Mouse (Mus musculus): ENCODE results near the gene C4bp. TPM values are rescaled to one million over a fixed set of nuclear protein-coding genes. Genes with fewer than 3 reads are reported as not detected.
"Not testable (repeated sequence)": the region's sequence is repeated elsewhere in the genome, so short reads cannot be mapped to it uniquely, and the experiment has no call there.

The C4bp gene
- 1 to 10 TPM in 1 of 2 experiments, under 1 TPM in 1; 0.89 to 1.1 TPM for total RNA-seq (2021)

- no peak for DNase-seq (ENCODE audit: extremely low spot score in 1 of 2, low spot score in 1 of 2)
Observed at GRCm38 (mm10) chr1:130661454-130661853, at the start of gene C4bp. Gene C4bp (minus strand): TSS chr1:130661632.

- no peak for DNase-seq (ENCODE audit: extremely low spot score in 1 of 2, low spot score in 1 of 2)
Observed at GRCm38 (mm10) chr1:130710283-130711080, 49.0 kb upstream of the C4bp start.

- no peak for DNase-seq (ENCODE audit: extremely low spot score in 1 of 2, low spot score in 1 of 2)
Observed at GRCm38 (mm10) chr1:130703613-130704012, 42.2 kb upstream of the C4bp start.

GRCm38 (mm10) chr1:130701976-130702375 is 40.5 kb upstream of the C4bp start:
- no peak for DNase-seq (ENCODE audit: extremely low spot score in 1 of 2, low spot score in 1 of 2)

- DNase-seq (ENCODE audit: extremely low spot score in 1 of 2, low spot score in 1 of 2): peak in 1 of 2 experiments; percentile 39
Observed at GRCm38 (mm10) chr1:130699937-130700633, 38.7 kb upstream of the C4bp start.

GRCm38 (mm10) chr1:130698601-130699000 is 37.2 kb upstream of the C4bp start:
- no peak for DNase-seq (ENCODE audit: extremely low spot score in 1 of 2, low spot score in 1 of 2)

GRCm38 (mm10) chr1:130683905-130684304 is 22.5 kb upstream of the C4bp start:
- no peak for DNase-seq (ENCODE audit: extremely low spot score in 1 of 2, low spot score in 1 of 2)

- no peak for DNase-seq (ENCODE audit: extremely low spot score in 1 of 2, low spot score in 1 of 2)
Observed at GRCm38 (mm10) chr1:130681656-130682413, 20.4 kb upstream of the C4bp start.

GRCm38 (mm10) chr1:130681075-130681474 is 19.6 kb upstream of the C4bp start:
- no peak for DNase-seq (ENCODE audit: extremely low spot score in 1 of 2, low spot score in 1 of 2)

- no peak for DNase-seq (ENCODE audit: extremely low spot score in 1 of 2, low spot score in 1 of 2)
Observed at GRCm38 (mm10) chr1:130678551-130678950, 17.1 kb upstream of the C4bp start.

GRCm38 (mm10) chr1:130663576-130663975 is 2.1 kb upstream of the C4bp start:
- not testable (repeated sequence) for DNase-seq (ENCODE audit: extremely low spot score in 1 of 2, low spot score in 1 of 2)

GRCm38 (mm10) chr1:130659641-130660040 is 1.8 kb downstream of the C4bp start:
- DNase-seq (ENCODE audit: extremely low spot score in 1 of 2, low spot score in 1 of 2): not testable (repeated sequence)

GRCm38 (mm10) chr1:130644103-130644502 is 17.3 kb downstream of the C4bp start:
- no peak for DNase-seq (ENCODE audit: extremely low spot score in 1 of 2, low spot score in 1 of 2)

- no peak for DNase-seq (ENCODE audit: extremely low spot score in 1 of 2, low spot score in 1 of 2)
Observed at GRCm38 (mm10) chr1:130640967-130641366, 20.5 kb downstream of the C4bp start.

GRCm38 (mm10) chr1:130633761-130634410 is 27.5 kb downstream of the C4bp start:
- peak; percentile 43 to 77 for DNase-seq (ENCODE audit: extremely low spot score in 1 of 2, low spot score in 1 of 2)

GRCm38 (mm10) chr1:130633316-130633715 is 28.1 kb downstream of the C4bp start:
- DNase-seq (ENCODE audit: extremely low spot score in 1 of 2, low spot score in 1 of 2): no peak

- DNase-seq (ENCODE audit: extremely low spot score in 1 of 2, low spot score in 1 of 2): no peak
Observed at GRCm38 (mm10) chr1:130629521-130629920, 31.9 kb downstream of the C4bp start, which contains the start of gene Zp3r. Gene Zp3r (minus strand): TSS chr1:130629621.

- DNase-seq (ENCODE audit: extremely low spot score in 1 of 2, low spot score in 1 of 2): no peak
Observed at GRCm38 (mm10) chr1:130596291-130596690, 65.1 kb downstream of the C4bp start.

- DNase-seq (ENCODE audit: extremely low spot score in 1 of 2, low spot score in 1 of 2): no peak
Observed at GRCm38 (mm10) chr1:130588659-130589058, 72.8 kb downstream of the C4bp start.
